Mouse (Mus musculus): ENCODE results near the gene Olfr835.

The Olfr835 gene

DNA sequence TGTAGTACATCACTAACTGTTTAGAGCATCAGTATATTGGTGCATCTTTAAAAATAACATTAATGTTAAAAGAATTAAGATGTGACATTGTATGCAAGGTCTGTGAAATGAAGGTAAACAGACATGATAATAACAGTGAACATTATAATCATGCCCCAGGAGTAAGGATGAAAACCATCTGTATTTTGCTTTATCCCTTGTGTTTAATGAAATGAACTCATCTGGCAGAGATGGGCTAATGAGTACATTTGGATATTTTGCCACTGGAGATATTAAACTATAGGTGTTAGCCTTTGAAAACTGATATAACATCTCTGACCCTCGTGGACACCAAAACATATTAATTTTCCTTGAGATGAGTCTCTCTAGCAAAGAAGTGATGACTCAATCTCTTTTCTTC is at the start of gene Olfr835:
Olfr835 (plus strand) TSS at position 301 of the 400 bp plus-strand sequence.
- no peak for DNase-seq

DNA sequence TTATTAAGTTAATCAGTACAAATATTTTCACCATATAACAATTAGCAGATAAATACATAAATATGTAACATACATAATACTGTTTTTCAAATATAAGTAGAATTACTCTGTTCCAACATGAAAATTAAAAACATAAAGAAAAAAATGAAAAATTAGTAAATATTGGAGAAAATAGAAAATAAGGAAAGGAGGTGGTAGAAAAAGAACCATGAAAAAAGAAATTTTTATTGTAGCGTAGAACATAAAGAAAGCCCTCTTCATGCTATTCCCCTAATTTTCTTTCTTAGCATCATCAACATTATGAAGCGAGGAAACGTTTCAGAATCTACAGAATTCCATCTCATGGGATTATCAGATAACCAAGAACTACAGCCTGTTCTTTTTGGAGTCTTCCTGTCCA is 44.8 kb upstream of the Olfr835 start, which contains the start of gene Olfr834:
Olfr834 (plus strand) TSS at position 301 of the 400 bp plus-strand sequence.
- DNase-seq, result no peak

DNA sequence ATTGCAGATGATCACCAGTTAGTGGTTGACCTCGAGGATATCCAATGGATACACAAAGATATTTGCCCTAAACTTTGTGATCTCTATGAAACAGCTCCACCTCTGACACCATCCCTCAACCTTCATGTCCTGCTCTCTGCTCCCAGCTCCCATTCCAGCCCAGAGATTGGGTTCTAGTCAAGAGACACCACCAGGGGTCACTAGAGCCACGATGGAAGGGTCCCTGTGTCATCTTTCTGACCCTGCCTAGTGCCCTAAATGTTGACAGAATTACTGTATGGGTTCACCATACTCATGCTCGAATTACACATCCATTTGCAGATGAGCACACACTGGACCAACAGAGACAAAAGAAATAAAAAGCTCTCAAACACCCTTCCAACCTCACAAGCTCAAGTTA is 52.5 kb downstream of the Olfr835 start:
- DNase-seq, result no peak
